Mouse (Mus musculus) T-helper 2 cell (primary cell): Measurements from ENCODE around the gene Cep95.
"Not testable (repeated sequence)": the region's sequence is repeated elsewhere in the genome, so short reads cannot be mapped to it uniquely, and the experiment has no call there.

Source experiments
- in situ Hi-C: fragments of 300-600 bp; cut with MboI, MseI; formaldehyde crosslinking; loops from one replicate; pipeline ENCODE4 v1.15.1; 2025; ENCODE audit warnings: high pct_unique_total_duplicates

Cep95 gene

DNA sequence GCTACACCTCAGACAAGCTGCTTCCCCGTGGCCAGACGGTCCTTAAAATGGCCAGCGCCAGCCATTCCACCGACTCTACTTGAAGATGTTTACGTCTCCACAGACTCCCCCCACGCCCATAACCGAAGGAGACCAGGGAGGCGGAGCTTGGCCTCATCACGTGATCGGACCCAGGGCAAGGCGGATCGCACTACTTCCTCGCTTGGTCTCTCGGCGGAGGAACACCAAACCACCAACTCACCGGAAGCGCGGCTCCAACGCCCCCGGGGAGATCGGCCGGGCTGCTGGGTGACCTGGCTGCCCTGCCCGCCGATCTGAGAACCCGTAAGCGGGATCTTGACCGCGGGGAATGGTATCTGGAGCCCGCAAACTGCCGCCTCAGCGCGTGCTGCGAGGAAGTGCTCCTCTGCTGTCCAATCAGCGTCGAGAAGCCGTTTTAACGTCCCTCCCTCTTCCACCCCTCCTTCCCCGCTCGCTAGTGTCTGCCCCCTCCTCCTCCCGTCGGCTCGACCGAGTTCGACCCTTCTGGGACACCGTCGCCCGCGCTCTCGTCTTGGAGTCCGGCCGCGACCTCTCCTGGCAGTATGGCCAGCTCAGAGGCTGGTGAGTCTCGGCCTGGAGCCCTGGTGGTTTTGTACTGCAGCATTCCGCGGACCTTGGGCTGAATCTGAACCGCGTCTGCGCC is at the start of gene Cep95, which contains the start of gene Ddx5:
Gene Cep95 (plus strand): TSS at position 478 of the 685 bp plus-strand sequence.
Gene Ddx5 (minus strand): TSS at position 411 of the 685 bp plus-strand sequence.
- in situ Hi-C loops: no loop called here

DNA sequence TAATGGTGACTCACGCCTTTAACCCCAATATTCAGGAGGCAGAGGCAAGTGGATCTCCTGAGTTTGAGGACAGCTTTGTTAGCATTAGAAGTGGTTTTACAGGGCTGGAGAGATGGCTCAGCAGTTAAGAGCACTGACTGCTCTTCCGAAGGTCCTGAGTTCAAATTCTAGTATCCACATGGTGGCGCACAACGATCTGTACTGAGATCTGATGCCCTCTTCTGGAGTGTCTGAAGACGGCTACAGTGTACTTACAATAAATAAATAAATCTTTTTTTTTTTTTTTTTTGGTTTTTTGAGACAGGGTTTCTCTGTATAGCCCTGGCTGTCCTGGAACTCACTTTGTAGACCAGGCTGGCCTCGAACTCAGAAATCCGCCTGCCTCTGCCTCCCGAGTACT is 48.3 kb upstream of the Cep95 start:
- in situ Hi-C loops: loop anchor here (5.0 kb wide), 1 partner anchor 93 kb away; no protein-coding TSS in a partner anchor

DNA sequence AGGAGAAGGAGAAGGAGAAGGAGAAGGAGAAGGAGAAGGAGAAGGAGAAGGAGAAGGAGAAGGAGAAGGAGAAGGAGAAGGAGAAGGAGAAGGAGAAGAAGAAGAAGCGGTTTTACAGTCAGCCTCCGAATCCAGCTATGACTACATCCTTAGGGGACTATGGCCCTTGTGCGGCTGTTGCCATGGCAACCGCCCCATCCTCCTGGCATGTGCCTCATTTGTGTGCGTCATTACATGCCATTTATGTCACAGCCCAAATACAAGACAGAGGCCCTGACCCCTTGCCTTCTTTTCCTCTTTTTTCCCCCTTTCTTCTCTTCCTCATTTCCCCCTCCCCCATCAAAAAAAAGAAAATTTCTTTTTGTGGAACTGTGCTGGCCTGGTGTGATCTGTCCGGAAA is 47.8 kb upstream of the Cep95 start:
- in situ Hi-C loops: loop anchor here (5.0 kb wide), 1 partner anchor 94 kb away; no protein-coding TSS in a partner anchor

DNA sequence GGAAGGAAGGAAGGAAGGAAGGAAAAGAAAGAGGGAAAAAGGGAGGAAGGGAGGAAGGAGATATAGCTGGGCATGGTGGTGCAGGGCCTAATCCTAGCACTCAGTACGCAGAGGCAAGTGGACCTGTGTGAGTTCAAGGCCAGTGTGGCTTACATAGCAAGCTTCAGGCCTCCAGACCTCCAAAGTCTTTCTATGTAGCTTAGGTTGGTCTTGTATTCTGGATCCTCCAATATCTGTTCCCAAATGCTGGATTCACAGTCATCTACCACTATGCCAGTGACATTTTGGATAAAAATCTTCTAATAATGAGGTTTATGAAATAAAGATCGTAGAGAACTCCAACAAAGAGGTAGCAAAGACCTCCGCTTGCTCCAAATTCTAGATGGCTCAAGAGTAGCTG is 47.2 kb upstream of the Cep95 start:
- in situ Hi-C loops: loop anchor here (5.0 kb wide), 1 partner anchor 95 kb away; no protein-coding TSS in a partner anchor

DNA sequence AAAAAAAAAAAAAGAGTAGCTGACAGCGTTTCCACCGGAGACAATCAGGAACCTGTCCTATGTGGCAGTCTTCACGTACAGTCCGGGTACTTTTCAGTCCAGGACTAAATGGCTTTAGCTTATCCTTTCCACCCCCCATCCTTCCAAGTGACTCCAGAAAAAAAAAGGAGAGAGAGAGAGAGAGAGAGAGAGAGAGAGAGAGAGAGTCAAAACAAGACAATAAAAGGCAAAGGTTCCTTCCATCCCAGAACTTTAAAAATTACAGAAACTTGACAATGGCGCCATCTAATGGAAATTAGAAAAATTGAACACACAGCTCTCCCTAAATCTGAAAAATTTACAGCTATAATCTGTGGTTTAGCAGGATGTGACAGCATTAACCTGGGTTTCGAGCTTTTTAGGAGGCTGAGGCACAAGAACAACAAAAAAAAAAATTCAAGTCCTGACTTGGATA is 46.6 kb upstream of the Cep95 start:
- in situ Hi-C loops: loop anchor here (5.0 kb wide), 1 partner anchor 95 kb away; no protein-coding TSS in a partner anchor

DNA sequence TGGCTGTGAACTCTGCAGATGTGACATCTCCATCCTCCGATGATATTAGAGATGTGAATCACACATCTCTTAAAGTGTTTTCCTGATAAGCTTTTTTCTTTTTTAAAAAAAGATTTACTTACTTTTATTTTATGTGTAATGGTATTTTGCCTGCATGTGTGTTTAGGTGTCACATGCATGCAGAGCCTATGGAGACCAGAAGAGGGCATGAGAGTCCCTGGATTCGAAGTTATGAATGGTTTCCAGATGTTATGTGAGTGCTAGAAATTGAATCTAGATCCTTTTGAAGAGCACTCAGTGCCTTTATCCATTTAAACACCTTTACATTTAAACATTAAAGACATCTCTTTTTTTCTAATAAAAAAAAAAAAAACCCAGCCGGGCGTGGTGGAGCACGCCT is 44.1 kb upstream of the Cep95 start:
- in situ Hi-C loops: loop anchor here (5.0 kb wide), 1 partner anchor 98 kb away; no protein-coding TSS in a partner anchor

DNA sequence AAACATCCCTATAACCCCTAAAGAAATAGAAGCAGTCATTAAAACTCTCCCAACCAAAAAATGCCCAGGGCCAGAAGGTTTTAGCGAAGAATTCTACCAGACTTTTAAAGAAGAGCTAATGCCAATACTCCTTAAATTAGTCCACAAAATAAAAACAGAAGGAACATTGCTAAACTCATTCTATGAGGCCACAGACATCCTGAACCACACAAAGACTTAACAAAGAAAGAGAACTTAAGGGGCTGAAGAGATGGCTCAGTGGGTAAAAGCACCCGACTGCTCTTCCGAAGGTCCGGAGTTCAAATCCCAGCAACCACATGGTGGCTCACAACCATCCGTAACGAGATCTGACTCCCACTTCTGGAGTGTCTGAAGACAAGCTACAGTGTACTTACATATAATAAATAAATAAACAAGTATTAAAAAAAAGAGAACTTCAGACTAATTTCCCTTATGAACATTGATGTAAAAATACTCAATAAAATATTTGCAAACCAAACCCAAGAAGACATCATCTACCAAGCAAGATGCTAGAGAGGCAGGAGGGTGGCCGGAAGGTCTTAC is 39.4 kb upstream of the Cep95 start:
- in situ Hi-C loops: not testable (repeated sequence)

DNA sequence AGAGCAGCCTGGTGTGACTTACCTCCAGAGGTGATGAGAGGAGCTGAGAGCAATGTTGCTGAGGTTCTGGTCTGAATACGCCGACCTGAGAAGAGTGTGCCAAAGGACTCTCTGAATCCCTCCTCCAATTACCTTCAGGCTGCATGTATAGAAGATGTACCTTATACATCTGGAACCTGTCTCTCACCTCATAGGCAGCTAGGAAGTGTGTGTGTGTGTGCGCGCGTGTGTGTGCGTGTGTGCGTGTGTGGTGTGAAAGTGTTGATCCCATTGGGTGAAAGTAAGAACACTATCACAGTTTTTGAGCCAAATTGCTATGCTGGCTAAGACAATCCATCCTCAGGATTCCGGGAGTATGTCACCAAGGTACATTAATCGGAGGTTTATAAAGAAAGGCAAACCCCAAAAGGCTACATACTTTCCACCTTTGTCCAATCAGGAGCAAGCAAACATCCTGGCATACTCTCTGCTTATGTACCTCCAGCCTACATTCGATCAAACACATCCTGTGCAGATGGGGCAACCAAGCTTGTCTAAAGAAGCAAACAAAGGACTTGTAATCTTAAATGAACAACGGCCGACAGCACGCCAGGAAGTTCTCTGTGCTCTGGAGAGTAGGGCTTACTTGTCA is 38.8 kb upstream of the Cep95 start, which contains the start of gene Pecam1:
Gene Pecam1 (minus strand): TSS at position 508 of the 631 bp plus-strand sequence.
- in situ Hi-C loops: no loop called here

DNA sequence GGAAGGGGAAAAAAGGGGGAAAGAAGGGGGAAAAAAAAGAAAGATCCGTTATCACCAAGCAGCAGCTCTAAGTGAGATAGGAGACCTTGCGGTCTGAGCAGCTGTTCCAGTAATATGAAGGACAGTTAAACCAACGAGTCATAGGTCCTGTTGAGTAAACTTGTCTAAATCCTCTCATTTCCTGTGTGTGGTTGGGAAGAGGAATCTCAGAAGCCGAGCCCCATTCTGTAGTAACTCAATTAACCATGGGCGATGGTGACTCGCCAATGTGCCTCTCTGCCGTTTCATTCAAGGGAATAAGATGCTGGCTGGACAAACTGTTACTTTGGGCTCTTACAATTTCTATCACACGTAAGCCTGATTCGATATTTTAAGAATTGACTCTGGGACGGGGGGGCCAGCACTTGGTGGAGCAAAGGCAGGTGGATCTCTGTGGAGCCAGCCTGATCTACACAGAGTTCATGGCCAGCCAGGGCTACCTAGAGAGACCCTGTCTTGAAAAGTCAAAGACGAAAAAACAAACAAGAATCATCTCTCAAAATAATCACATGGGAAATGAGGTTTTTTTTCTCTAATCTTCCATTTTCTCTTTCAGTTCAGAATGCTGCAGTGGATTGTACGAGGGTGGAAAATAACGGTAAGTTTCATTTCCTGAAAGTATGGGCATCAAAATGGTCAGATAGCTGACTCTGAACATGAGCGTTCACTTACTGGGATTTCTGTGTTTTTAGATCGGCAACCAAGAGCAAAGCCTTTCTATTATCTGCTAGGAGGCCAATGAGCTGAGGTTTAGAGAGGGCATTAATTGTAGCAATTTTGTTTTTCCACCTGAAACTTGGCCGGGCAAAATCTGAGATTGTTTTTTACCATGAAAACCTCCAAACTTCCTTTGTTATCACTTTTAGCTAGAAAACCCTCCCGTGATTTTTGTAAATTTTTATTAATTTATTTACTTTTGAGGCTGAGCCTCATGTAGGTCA is 37.7 kb upstream of the Cep95 start, which contains the start of gene Milr1:
Gene Milr1 (plus strand): TSS at position 188 of the 980 bp plus-strand sequence.
- in situ Hi-C loops: no loop called here

DNA sequence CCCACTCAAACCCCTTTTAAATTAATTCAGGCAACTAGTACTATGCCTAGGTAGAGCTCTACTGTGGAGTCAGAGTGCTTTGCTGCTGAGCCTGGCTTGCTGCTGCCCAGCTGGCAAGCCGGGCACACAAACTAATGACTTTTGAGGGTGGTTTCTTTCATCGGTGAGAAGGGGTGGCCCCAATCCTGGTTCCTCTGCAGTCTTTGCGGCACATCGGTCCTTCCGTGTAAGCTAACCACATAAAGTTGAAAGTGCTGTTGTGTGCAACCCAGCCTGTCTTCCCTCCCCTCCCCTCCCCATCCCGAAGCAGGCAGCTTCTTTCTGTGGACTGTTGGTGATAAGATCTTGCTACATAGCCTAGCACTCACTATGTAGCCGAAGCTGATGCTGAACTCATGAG is 36.9 kb upstream of the Cep95 start:
- in situ Hi-C loops: no loop called here

DNA sequence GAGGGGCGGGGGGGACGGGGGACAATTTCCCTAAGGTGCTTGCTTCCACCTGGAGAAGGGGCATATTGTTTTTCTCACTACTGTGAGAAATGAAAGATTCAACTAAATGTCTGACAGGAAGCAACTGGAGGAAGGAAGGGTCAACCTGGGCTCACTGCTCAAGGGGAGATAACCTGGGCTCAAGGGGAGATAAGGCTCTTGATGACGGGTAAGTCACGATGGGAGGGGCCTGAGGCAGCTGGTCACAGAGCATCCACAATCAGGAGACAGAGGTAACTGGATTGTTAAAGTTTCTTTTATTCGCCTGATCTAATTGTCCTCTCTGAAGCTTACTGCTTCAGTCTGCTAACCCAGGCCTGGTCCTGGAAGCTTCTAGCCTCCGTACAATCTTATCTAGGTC is 35.7 kb upstream of the Cep95 start:
- in situ Hi-C loops: no loop called here

DNA sequence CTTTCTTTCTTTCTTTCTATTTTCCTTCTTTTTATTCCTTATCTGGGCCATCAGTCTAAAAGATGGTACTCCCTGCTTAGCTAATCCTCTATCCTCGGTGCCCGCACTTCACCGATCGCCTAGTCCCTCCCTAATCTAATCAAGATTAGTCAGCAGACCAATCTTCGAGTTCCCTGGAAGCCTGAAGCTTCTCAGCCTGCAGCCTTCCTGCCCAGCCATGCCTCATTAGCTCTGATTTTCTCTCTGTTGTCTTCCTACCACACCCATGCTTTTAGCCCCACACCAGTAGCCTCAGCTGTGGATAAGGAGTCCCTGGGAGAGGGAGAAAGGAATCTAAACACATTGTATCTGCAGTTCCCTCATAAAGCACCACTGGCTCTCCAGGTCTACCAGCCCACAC is 33.5 kb upstream of the Cep95 start:
- in situ Hi-C loops: no loop called here

DNA sequence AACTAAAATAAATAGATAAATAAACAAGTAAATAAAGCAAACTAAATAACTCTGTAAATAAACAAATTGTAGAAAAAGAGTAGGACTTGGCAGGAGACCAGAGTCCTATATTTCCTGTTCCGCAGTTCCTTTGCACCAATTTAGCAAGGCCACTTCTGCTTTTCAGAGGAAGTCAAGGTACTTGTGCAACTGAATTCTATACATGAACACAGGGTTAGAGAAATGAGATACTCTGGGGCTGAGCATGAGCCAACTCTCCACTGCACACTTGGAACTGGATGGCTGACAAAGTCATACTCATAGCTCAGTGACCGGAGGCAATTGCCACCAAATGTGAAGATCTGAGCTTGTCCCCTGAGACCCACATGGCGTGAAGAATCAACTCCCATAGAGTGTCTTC is 30.0 kb upstream of the Cep95 start:
- in situ Hi-C loops: no loop called here

DNA sequence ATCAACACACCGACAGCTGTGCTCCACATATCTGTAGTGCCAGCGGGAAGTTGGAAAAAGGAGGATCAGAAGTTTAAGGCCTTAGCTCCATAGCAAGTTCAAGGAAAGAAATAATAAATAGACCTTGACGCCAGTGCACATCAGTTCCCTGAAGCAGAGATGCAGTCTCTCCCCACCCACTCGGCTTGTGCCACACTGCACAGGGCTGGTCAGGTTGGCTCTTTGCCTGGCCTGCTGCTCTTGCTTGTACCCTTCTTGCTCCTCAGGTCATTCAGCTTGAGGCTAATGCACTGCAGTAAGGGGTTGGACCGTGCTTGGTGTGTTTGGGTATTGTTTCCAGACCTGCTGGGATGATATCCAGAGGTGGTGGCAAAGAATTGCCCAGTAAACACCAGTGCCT is 28.5 kb upstream of the Cep95 start:
- in situ Hi-C loops: no loop called here

DNA sequence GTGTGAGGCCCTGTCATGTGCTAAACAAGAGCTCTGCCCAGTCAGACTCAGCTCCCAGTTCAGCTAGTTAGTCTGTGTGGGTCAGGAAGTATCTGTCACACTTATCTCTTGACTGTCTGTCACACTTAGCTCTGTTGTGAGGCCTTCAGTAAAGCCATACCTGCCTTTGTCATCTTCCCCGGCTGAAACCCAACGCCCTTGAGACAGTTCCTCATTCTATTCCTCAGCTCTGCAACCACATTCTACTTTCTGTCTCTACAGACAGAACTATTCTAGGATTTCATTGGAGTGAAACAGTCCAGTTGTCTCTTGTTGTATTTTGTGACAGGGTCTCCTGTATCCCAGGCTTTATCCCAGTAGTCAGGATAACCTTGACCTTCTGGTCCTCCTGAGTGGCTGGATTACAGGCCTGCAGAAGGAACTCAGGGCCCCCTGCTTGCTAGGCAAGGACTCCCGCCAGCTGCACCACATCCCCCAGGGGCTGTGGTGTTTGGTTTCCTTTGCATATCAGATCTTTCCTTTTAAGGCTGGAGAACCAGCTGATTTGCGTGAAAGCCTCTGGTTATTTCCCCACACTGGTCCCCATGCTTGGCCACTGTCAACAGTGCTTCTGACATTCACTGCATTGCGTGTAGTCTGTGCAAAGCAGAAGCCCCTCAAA is 26.8 kb upstream of the Cep95 start:
- in situ Hi-C loops: no loop called here

DNA sequence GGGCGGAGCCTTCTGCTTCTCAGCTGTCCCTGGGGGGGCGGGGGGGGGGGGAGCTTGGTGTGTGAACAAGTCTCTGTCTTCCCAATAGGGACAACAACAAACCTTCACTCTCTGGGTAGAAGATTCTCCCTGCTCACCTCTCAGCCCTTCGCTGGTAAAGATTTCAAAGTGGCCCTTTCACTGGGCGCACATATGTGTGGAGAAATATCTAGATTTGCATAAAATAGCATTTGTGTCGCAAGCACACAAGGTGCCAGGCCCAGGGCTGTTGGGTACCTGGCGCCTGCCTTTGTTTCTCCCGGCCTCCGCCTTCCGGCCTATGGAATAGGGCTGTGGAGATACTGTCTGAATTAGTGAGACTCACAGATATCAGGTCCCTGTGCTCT is 26.3 kb upstream of the Cep95 start:
- in situ Hi-C loops: no loop called here

DNA sequence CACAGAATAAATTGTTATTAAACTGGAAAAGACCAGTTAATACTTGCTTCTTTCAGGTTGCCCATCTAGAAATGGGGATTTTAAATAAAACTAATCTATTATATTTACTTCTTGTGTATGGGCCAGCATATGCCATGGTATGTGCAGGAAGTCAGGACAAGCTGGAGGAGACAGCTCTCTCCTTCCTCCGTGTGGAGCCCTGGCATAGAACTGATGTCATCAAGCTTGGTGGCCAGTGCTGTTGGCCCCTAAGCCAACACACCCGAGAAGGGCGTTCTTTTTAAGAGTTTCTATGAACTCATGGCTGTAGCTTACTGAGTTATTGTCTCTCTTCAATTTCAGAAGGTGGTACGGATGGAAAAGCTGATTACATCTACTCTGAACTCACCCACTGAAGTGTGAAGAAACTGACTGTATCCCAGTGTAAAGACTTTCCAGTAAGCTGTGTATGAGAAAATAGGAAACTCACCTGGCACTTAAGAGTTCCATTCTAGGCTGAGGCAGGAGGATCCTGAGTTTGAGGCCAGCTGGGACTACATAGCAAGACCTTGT is 22.4 kb upstream of the Cep95 start:
- in situ Hi-C loops: no loop called here

DNA sequence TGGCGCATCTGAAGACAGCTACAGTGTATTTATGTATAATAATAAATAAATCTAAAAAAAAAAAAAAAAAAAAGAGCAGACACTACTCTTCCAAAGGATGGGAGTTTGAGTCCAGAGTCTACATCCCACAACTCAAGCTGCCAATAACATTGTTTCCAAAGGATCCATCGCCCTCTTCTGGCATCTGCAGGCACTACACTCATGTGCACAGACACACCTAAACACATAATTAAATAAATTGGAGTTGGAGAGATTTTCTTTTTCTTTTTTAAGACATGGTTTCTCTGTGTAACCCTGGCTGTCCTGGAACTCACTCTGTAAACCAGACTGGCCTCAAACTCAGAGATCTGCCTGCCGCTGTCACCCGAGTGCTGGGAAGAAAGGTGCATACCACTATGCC is 21.5 kb upstream of the Cep95 start:
- in situ Hi-C loops: no loop called here

DNA sequence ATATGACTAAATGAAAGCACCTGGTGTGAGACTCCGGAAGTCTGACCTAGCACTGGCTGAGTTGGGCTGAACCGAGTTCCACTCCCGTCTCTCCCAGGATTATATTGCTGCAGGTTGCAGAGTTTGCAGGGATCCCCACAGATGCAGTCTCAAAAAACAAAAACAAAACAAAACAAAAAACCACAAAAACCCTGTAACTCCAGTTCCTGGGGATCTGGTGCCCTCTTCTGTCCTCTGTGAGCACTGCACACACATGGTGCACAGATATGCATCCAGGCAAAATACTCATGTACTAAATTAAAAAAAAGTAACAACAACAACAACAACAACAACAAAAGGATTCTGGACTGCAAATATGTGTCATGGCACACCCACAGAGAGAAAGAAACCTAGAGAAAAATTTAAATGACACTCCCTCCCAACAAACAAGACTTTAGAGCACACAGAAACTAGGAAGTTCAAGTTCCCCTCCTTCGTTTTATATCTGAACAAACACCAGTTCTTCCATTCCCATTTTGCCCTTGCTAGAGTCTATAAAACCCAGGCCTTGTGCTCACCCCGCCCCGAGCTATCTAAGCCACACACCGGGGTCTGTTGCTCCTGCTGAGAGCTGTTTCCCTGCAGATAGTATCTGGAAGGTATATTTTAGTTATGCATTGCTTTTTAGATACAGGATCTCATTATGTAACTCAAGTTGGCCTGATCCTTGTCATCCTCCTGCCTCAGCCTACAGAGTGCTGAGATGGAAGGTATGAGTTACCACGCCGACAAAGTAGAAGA is 18.7 kb upstream of the Cep95 start:
- in situ Hi-C loops: loop anchor here (10.0 kb wide), 1 partner anchor 236 kb away; no protein-coding TSS in a partner anchor

DNA sequence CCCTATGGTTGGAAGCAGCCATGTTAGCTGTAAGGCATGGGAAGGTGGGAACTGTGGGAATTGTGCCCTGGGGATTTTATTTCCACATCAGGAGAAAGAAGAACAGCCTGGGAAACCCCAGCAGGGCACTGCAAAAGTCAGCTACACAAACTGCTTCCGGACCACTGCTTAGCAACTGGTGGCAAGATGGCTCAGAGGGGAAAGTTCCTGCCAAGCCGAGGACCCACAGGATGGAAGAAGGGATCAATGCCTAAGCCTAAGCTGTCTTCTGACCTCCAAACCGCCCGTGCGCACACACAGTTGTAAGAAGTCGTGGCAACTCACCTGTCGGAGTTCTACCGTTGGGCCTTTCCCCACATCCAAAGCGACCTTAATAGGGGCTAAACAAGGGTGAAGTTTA is 16.0 kb upstream of the Cep95 start:
- in situ Hi-C loops: loop anchor here (10.0 kb wide), 1 partner anchor 238 kb away; no protein-coding TSS in a partner anchor
